Mouse (Mus musculus) E14TG2a.4 (cell line): ENCODE measurements around the gene Cmtr1.

Source experiments
- CTCF ChIP-seq: conservative IDR thresholded peaks from 2 replicates; pipeline ENCODE4 v1.5.1; 2014; ENCODE audit warnings: low read length
- POU5F1 ChIP-seq: IDR thresholded peaks from 2 replicates; pipeline ENCODE4 v1.6.1; 2014; ENCODE audit warnings: low read length, borderline replicate concordance

DNA sequence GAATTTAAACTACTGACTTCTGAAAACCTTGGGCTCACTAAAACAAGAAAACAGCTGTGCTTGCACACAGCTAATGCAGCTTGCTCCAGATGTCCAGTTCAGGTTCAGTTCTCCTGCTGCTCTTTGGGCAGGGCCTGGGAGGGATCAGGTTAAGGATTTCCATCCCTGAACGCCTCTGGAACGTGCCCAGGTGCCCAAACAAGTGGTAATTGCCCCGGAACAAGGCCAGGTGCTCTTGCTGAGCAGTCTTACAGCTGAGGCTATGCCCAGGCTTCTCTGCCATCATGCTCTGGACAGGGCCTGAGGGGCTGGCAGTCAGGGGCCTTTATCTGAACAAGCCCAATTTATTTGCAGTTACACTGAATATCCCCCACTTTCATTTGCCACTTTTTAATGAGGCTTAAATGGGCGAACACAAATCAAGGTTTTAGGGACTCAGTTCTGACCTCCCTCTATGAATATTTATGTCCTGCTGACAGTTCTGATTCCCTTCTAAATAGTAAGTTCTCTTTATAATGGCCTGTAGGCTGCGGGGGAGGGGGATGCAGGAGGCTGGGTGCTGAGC is 46.7 kb downstream of the Cmtr1 start:
- TF ChIP-seq CTCF (no peak), POU5F1 (no peak)
